Mouse (Mus musculus): ENCODE results near the gene Gm19345. TPM values are rescaled to one million over a fixed set of nuclear protein-coding genes. Genes with fewer than 3 reads are reported as not detected.

Gene Gm19345
- polyA plus RNA-seq, 1 experiment from 2014 or later, result 0.59 TPM

- no peaks in the 10 kb centered on the region for H3K9me3 ChIP-seq (replicated peaks)
- no peak overlapping the region for H3K27ac ChIP-seq (replicated peaks)
- 80% methylated on average over 5 of the region's 5 CpGs for WGBS
- no peak overlapping the region for H3K4me2 ChIP-seq (replicated peaks)
- no peaks in the 10 kb centered on the region for H3K36me3 ChIP-seq
- peaks cover 25% of the 10 kb centered on the region for H3K27me3 ChIP-seq
- no peak for ATAC-seq (ENCODE audit: insufficient number of reproducible peaks, low FRiP score, low TSS enrichment, low read depth)
- H3K4me1 ChIP-seq, result peaks cover 7% of the 10 kb centered on the region; the same call in 1 of the 2 replicates
- no peak overlapping the region for H3K9ac ChIP-seq
- no peak overlapping the region for H3K4me3 ChIP-seq (replicated peaks)
Observed at GRCm38 (mm10) chr7:19855663-19856062, 3.9 kb downstream of the Gm19345 start.

GRCm38 (mm10) chr7:19856283-19856682, 4.5 kb downstream of the Gm19345 start:
- ATAC-seq (ENCODE audit: insufficient number of reproducible peaks, low FRiP score, low TSS enrichment, low read depth), result no peak
- H3K9me3 ChIP-seq (replicated peaks), result no peaks in the 10 kb centered on the region
- no peak overlapping the region for H3K9ac ChIP-seq
- H3K4me2 ChIP-seq (replicated peaks), result no peak overlapping the region
- H3K27ac ChIP-seq (replicated peaks), result no peak overlapping the region
- H3K4me1 ChIP-seq, result peaks cover 7% of the 10 kb centered on the region; the same call in 1 of the 2 replicates
- no peaks in the 10 kb centered on the region for H3K36me3 ChIP-seq
- H3K4me3 ChIP-seq (replicated peaks), result no peak overlapping the region
- WGBS, result 78% methylated on average over 6 of the region's 6 CpGs
- H3K27me3 ChIP-seq, result peaks cover 25% of the 10 kb centered on the region

GRCm38 (mm10) chr7:19859740-19860139, 7.9 kb downstream of the Gm19345 start:
- no peak overlapping the region for H3K27ac ChIP-seq (replicated peaks)
- no peak overlapping the region for H3K4me3 ChIP-seq (replicated peaks)
- H3K27me3 ChIP-seq, result peaks cover 5% of the 10 kb centered on the region; the same call in 1 of the 2 replicates
- no peaks in the 10 kb centered on the region for H3K9me3 ChIP-seq (replicated peaks)
- WGBS, result 69% methylated on average over 10 of the region's 10 CpGs
- H3K9ac ChIP-seq, result no peak overlapping the region
- no peaks in the 10 kb centered on the region for H3K36me3 ChIP-seq
- no peak overlapping the region for H3K4me2 ChIP-seq (replicated peaks)
- ATAC-seq (ENCODE audit: insufficient number of reproducible peaks, low FRiP score, low TSS enrichment, low read depth), result no peak
- no peaks in the 10 kb centered on the region for H3K4me1 ChIP-seq

GRCm38 (mm10) chr7:19861199-19861598, 9.4 kb downstream of the Gm19345 start, which contains the start of gene Ceacam16:
Gene Ceacam16, minus strand, starts transcription at chr7:19861299.
- Histone ChIP-seq H3K27ac (replicated peaks) (no peak within 1 kb of the TSS), H3K27me3 (no peaks in the 10 kb centered on the region), H3K4me3 (replicated peaks) (no peak within 1 kb of the TSS), H3K9ac (no peak within 1 kb of the TSS), H3K4me2 (replicated peaks) (no peak within 1 kb of the TSS), H3K9me3 (replicated peaks) (no peaks in the 10 kb centered on the region), H3K4me1 (no peaks in the 10 kb centered on the region), H3K36me3 (no peaks in the 10 kb centered on the region)
- 76% methylated on average over 9 of the region's 9 CpGs for WGBS
- ATAC-seq (ENCODE audit: insufficient number of reproducible peaks, low FRiP score, low TSS enrichment, low read depth), result no peak

- 30% methylated on average over 2 of the region's 2 CpGs for WGBS
- no peak for ATAC-seq (ENCODE audit: insufficient number of reproducible peaks, low FRiP score, low TSS enrichment, low read depth)
Observed at GRCm38 (mm10) chr7:19864241-19864640, 12.4 kb downstream of the Gm19345 start.

GRCm38 (mm10) chr7:19865246-19866036, 13.6 kb downstream of the Gm19345 start:
- Histone ChIP-seq H3K36me3 (no peaks in the 10 kb centered on the region), H3K9ac (no peak overlapping the region), H3K4me1 (no peaks in the 10 kb centered on the region), H3K9me3 (replicated peaks) (no peaks in the 10 kb centered on the region), H3K27me3 (no peaks in the 10 kb centered on the region), H3K4me3 (replicated peaks) (no peak overlapping the region), H3K27ac (replicated peaks) (no peak overlapping the region), H3K4me2 (replicated peaks) (no peak overlapping the region)
- WGBS, result 76% methylated on average over 8 of the region's 8 CpGs
- no peak for ATAC-seq (ENCODE audit: insufficient number of reproducible peaks, low FRiP score, low TSS enrichment, low read depth)

More at GRCm38 (mm10) chr7:19864241-19864640, 12.4 kb downstream of the Gm19345 start:
- Histone ChIP-seq H3K4me1 (no peaks in the 10 kb centered on the region), H3K4me2 (replicated peaks) (no peak overlapping the region), H3K4me3 (replicated peaks) (no peak overlapping the region), H3K9me3 (replicated peaks) (no peaks in the 10 kb centered on the region), H3K27me3 (no peaks in the 10 kb centered on the region), H3K27ac (replicated peaks) (no peak overlapping the region), H3K36me3 (no peaks in the 10 kb centered on the region), H3K9ac (no peak overlapping the region)

- Histone ChIP-seq H3K4me2 (replicated peaks) (no peak overlapping the region), H3K9ac (no peak overlapping the region), H3K27ac (replicated peaks) (no peak overlapping the region), H3K27me3 (no peaks in the 10 kb centered on the region), H3K4me3 (replicated peaks) (no peak overlapping the region), H3K9me3 (replicated peaks) (no peaks in the 10 kb centered on the region), H3K4me1 (no peaks in the 10 kb centered on the region), H3K36me3 (no peaks in the 10 kb centered on the region)
- ATAC-seq (ENCODE audit: insufficient number of reproducible peaks, low FRiP score, low TSS enrichment, low read depth), result no peak
- WGBS, result 83% methylated on average over 6 of the region's 6 CpGs
Observed at GRCm38 (mm10) chr7:19866490-19866889, 14.7 kb downstream of the Gm19345 start.

- Histone ChIP-seq H3K4me3 (replicated peaks) (no peak overlapping the region), H3K36me3 (no peaks in the 10 kb centered on the region), H3K27me3 (no peaks in the 10 kb centered on the region), H3K4me2 (replicated peaks) (no peak overlapping the region), H3K9ac (no peak overlapping the region), H3K27ac (replicated peaks) (no peak overlapping the region), H3K4me1 (no peaks in the 10 kb centered on the region), H3K9me3 (replicated peaks) (no peaks in the 10 kb centered on the region)
- WGBS, result 82% methylated on average over 16 of the region's 16 CpGs
- no peak for ATAC-seq (ENCODE audit: insufficient number of reproducible peaks, low FRiP score, low TSS enrichment, low read depth)
Observed at GRCm38 (mm10) chr7:19867751-19868399, 16.1 kb downstream of the Gm19345 start.

- Histone ChIP-seq H3K27me3 (no peaks in the 10 kb centered on the region), H3K4me1 (no peaks in the 10 kb centered on the region), H3K36me3 (no peaks in the 10 kb centered on the region), H3K27ac (replicated peaks) (no peak overlapping the region), H3K9ac (no peak overlapping the region), H3K9me3 (replicated peaks) (no peaks in the 10 kb centered on the region), H3K4me3 (replicated peaks) (no peak overlapping the region), H3K4me2 (replicated peaks) (no peak overlapping the region)
- WGBS, result 45% methylated on average over 10 of the region's 10 CpGs
- ATAC-seq (ENCODE audit: insufficient number of reproducible peaks, low FRiP score, low TSS enrichment, low read depth), result no peak
Observed at GRCm38 (mm10) chr7:19871137-19871621, 19.4 kb downstream of the Gm19345 start.

- Histone ChIP-seq H3K9ac (no peak overlapping the region), H3K27me3 (no peaks in the 10 kb centered on the region), H3K9me3 (replicated peaks) (no peaks in the 10 kb centered on the region), H3K27ac (replicated peaks) (no peak overlapping the region), H3K4me3 (replicated peaks) (no peak overlapping the region), H3K36me3 (no peaks in the 10 kb centered on the region), H3K4me2 (replicated peaks) (no peak overlapping the region), H3K4me1 (no peaks in the 10 kb centered on the region)
- 40% methylated on average over 5 of the region's 5 CpGs for WGBS
- ATAC-seq (ENCODE audit: insufficient number of reproducible peaks, low FRiP score, low TSS enrichment, low read depth), result no peak
Observed at GRCm38 (mm10) chr7:19871943-19872601, 20.3 kb downstream of the Gm19345 start.
